Comparison of ENCODE assay signal across 31 mouse cellular contexts in the genomic region with DNA sequence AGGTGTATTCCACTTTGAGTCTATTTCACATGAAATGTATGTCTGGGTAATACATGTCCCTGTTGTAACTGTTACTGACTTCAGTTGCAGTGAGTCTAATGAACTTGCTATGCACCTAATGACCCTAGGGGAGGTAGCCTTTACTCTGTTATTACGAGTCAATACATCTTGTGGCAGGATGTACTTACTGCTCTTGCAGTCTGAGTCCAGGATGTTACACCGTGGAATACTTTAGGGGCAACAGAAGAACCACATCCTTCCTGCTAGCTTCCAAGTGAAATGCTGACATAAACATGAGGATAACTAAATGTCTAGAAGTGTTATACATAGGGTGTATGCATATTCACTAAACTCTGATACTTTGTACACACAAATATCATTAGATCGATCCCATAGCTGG. TPM values are rescaled to one million over a fixed set of nuclear protein-coding genes. Genes with fewer than 3 reads are reported as not detected.
DNase-seq lines count a peak whose midpoint lies in the region; ATAC-seq lines count a peak whose summit lies in the region.
"Had no signal": no experiment of that assay in that cellular context is flagged by ENCODE, and none has a peak within 500 bp of the region (broad histone marks: within the 10 kb centered on the region; RNA-seq: fewer than 3 reads in every experiment).

No protein-coding gene starts in this region.

- no peaks in the 10 kb centered on the region for H3K36me3 ChIP-seq in liver, embryonic 12.5 days
- H3K36me3 ChIP-seq: embryonic facial prominence, embryonic 12.5 days; embryonic facial prominence, embryonic 15.5 days; forebrain, embryonic 12.5 days; forebrain, embryonic 15.5 days; G1E had no signal

- H3K4me1 ChIP-seq in liver, embryonic 12.5 days = no peaks in the 10 kb centered on the region
- H3K4me1 ChIP-seq: embryonic facial prominence, embryonic 12.5 days; embryonic facial prominence, embryonic 15.5 days; forebrain, embryonic 12.5 days; forebrain, embryonic 15.5 days had no signal

- H3K9me3 ChIP-seq in liver, embryonic 12.5 days (replicated peaks) = no peaks in the 10 kb centered on the region
- H3K9me3 ChIP-seq: embryonic facial prominence, embryonic 12.5 days; embryonic facial prominence, embryonic 15.5 days; forebrain, embryonic 12.5 days; forebrain, embryonic 15.5 days; G1E had no signal

- H3K9ac ChIP-seq in liver, embryonic 12.5 days = no peak overlapping the region
- H3K9ac ChIP-seq: embryonic facial prominence, embryonic 12.5 days; embryonic facial prominence, embryonic 15.5 days; forebrain, embryonic 12.5 days; forebrain, embryonic 15.5 days; hindbrain, embryonic 14.5 days had no signal

- H3K4me3 ChIP-seq in liver, embryonic 12.5 days = no peak overlapping the region
- H3K4me3 ChIP-seq: embryonic facial prominence, embryonic 12.5 days; embryonic facial prominence, embryonic 15.5 days; forebrain, embryonic 12.5 days; forebrain, embryonic 15.5 days had no signal

- WGBS in liver, embryonic 12.5 days (ENCODE audit: insufficient replicate concordance) = 42% methylated on average over 3 of the region's 3 CpGs

- DNase-seq in T-cell, adult 2 months (ENCODE audit: low spot score) = peak; percentile 2
- DNase-seq in thymus, postnatal 10 days (ENCODE audit: low spot score in 2 of 2) = no peak
- no peak for DNase-seq in ovary, postnatal 36 days (ENCODE audit: low spot score)
- DNase-seq: adrenal gland, adult 8-10 months; adrenal gland, postnatal 25 days; B cell, adult 2 months; cerebellum, adult 11-12 months; cerebellum, adult 9-10 months; cerebellum, postnatal 14 days; gastrocnemius, postnatal 25 days; heart, adult 11 months; heart, postnatal 36 days had no signal

- no peaks in the 10 kb centered on the region for H3K27me3 ChIP-seq in liver, embryonic 12.5 days (replicated peaks)
- H3K27me3 ChIP-seq: CH12.LX; embryonic facial prominence, embryonic 12.5 days; embryonic facial prominence, embryonic 15.5 days; forebrain, embryonic 12.5 days; forebrain, embryonic 15.5 days; Patski had no signal

- H3K27ac ChIP-seq in liver, embryonic 12.5 days = no peak overlapping the region
- H3K27ac ChIP-seq: embryonic facial prominence, embryonic 12.5 days; embryonic facial prominence, embryonic 15.5 days; forebrain, embryonic 12.5 days; forebrain, embryonic 15.5 days; hindbrain, embryonic 14.5 days; hindbrain, postnatal 0 days had no signal

- ATAC-seq in hematopoietic stem cell, adult 5-6 weeks (replicated peaks in 1 of 2; ENCODE audit: insufficient read depth in 1 of 2, low FRiP score in 2 of 2, low TSS enrichment in 1 of 2, low read depth in 1 of 2, poor library complexity in 2 of 2, severe bottlenecking in 2 of 2) = peak; percentile 37 to 71; a peak in 3 of 4 replicates
- peak; percentile 56; the same call in 1 of the 2 replicates for ATAC-seq in megakaryocyte progenitor cell, adult 5-6 weeks (replicated peaks; ENCODE audit: poor library complexity)
- ATAC-seq in liver, embryonic 12.5 days = no peak
- ATAC-seq: forebrain, embryonic 15.5 days; hindbrain, postnatal 0 days; inflammation-experienced regulatory T-cells, adult 6 months; intestine, embryonic 16.5 days; Patski had no signal

- no peak overlapping the region for H3K4me2 ChIP-seq in liver, embryonic 12.5 days
- H3K4me2 ChIP-seq: embryonic facial prominence, embryonic 12.5 days; embryonic facial prominence, embryonic 15.5 days; forebrain, embryonic 12.5 days; forebrain, embryonic 15.5 days; heart, embryonic 11.5 days; hindbrain, embryonic 14.5 days had no signal

RNA-seq across cellular contexts. Expression of gene Serpinb2, which starts 22.5 kb away (rescaled TPM):
- 0.50 TPM in 1 of 2 replicates, not detected in the other for total RNA-seq in hematopoietic stem cell, adult 5-6 weeks (2017)
- total RNA-seq in megakaryocyte progenitor cell, adult 5-6 weeks (2015) = 0.49 and 0.77 TPM in 2 replicates
- 2.5 TPM in 1 of 2 replicates, not detected in the other for total RNA-seq in megakaryocyte progenitor cell, adult 5-6 weeks (2017)
- polyA plus RNA-seq in liver, embryonic 12.5 days (2016; fragmentation: Nextera tagmentation; extraction: Ambion mirVana) = 3.6 and 4.2 TPM in 2 replicates
- total RNA-seq: adrenal gland, postnatal 25 days; CH12.LX; G1E; gastrocnemius, adult 8-10 months; gastrocnemius, postnatal 25 days had no signal
- polyA plus RNA-seq: heart, embryonic 14.5 days; heart, postnatal 0 days; hindbrain, embryonic 11.5 days; hindbrain, embryonic 14.5 days; inflammation-experienced regulatory T-cells, adult 6 months had no signal

RNA-seq across cellular contexts. Expression of gene Serpinb8, which starts 56.1 kb away (rescaled TPM):
- 2.2 and 4.4 TPM in 2 replicates for total RNA-seq in hematopoietic stem cell, adult 5-6 weeks (2017)
- 0.29 TPM in 1 of 2 replicates, not detected in the other for total RNA-seq in megakaryocyte progenitor cell, adult 5-6 weeks (2015)
- 4.5 TPM in 1 of 2 replicates, not detected in the other for total RNA-seq in megakaryocyte progenitor cell, adult 5-6 weeks (2017)
- 0.29 and 0.35 TPM in 2 replicates for polyA plus RNA-seq in liver, embryonic 12.5 days (2016; fragmentation: Nextera tagmentation; extraction: Ambion mirVana)
